ENCODE assay signal across 28 mouse cellular contexts in genomic region chr1:59336256-59336655, GRCm38 (mm10).
"Had no signal": no experiment of that assay in that cellular context is flagged by ENCODE, and none has a peak within 500 bp of the region (broad histone marks: within the 10 kb centered on the region; RNA-seq: fewer than 3 reads in every experiment).

No protein-coding gene starts in this region.

- H3K36me3 ChIP-seq: embryonic facial prominence, embryonic 10.5 days; embryonic facial prominence, embryonic 12.5 days; embryonic facial prominence, embryonic 13.5 days; embryonic facial prominence, embryonic 15.5 days; forebrain, embryonic 10.5 days; forebrain, embryonic 12.5 days; forebrain, embryonic 15.5 days had no signal

- ATAC-seq: forebrain, embryonic 13.5 days; forebrain, embryonic 14.5 days; forebrain, embryonic 15.5 days; forebrain, embryonic 16.5 days; forebrain, postnatal 0 days had no signal

- H3K27me3 ChIP-seq: embryonic facial prominence, embryonic 12.5 days; embryonic facial prominence, embryonic 13.5 days; embryonic facial prominence, embryonic 15.5 days; forebrain, embryonic 13.5 days; forebrain, embryonic 15.5 days had no signal

- H3K27ac ChIP-seq: embryonic facial prominence, embryonic 12.5 days; embryonic facial prominence, embryonic 13.5 days; embryonic facial prominence, embryonic 15.5 days; forebrain, embryonic 10.5 days; forebrain, embryonic 12.5 days; forebrain, embryonic 13.5 days; forebrain, embryonic 15.5 days; gastrocnemius, adult 2 months; heart, adult 2 months had no signal

- H3K4me3 ChIP-seq: embryonic facial prominence, embryonic 10.5 days; embryonic facial prominence, embryonic 12.5 days; embryonic facial prominence, embryonic 13.5 days; embryonic facial prominence, embryonic 15.5 days; erythroblast, embryonic 14.5 days; forebrain, embryonic 10.5 days; forebrain, embryonic 12.5 days; forebrain, embryonic 13.5 days; forebrain, embryonic 15.5 days; gastrocnemius, adult 2 months; heart, adult 2 months had no signal

- H3K4me2 ChIP-seq: embryonic facial prominence, embryonic 12.5 days; embryonic facial prominence, embryonic 13.5 days; embryonic facial prominence, embryonic 15.5 days; forebrain, embryonic 12.5 days; forebrain, embryonic 13.5 days; forebrain, embryonic 15.5 days had no signal

- H3K9me3 ChIP-seq: embryonic facial prominence, embryonic 10.5 days; embryonic facial prominence, embryonic 12.5 days; embryonic facial prominence, embryonic 13.5 days; embryonic facial prominence, embryonic 15.5 days; forebrain, embryonic 10.5 days; forebrain, embryonic 12.5 days; forebrain, embryonic 13.5 days; forebrain, embryonic 15.5 days had no signal

- H3K9ac ChIP-seq: embryonic facial prominence, embryonic 12.5 days; embryonic facial prominence, embryonic 13.5 days; embryonic facial prominence, embryonic 15.5 days; forebrain, embryonic 12.5 days; forebrain, embryonic 13.5 days; forebrain, embryonic 15.5 days; forebrain, postnatal 0 days had no signal

- DNase-seq: cerebellum, adult 2 months; cerebellum, adult 8-10 months; cerebellum, adult 9-10 months; cerebellum, adult 9-11 months; cerebellum, postnatal 10 days; cerebellum, postnatal 14 days; cerebellum, postnatal 25 days; cerebellum, postnatal 36 days; embryo, embryonic 11 days; forebrain, postnatal 0 days; gastrocnemius, adult 2 months; gastrocnemius, postnatal 10 days; gastrocnemius, postnatal 14 days; gastrocnemius, postnatal 25 days; gastrocnemius, postnatal 36 days; heart, adult 18-20 months; heart, adult 2 months had no signal
